Mouse (Mus musculus) ES-E14 (cell line): Measurements from ENCODE around the gene Oasl2.

ENCODE experiments used
- HCFC1 ChIP-seq: IDR thresholded peaks from 2 replicates; pipeline ENCODE4 v1.6.1; 2012; ENCODE audit warnings: low read length, inconsistent platforms, borderline replicate concordance; ENCODE audit not compliant: insufficient read depth
- MAFK ChIP-seq: IDR thresholded peaks from 2 replicates; pipeline ENCODE4 v1.6.1; 2014; ENCODE audit warnings: mild to moderate bottlenecking, low read depth, low read length, inconsistent platforms; ENCODE audit not compliant: insufficient read depth
- ZNF384 ChIP-seq: IDR thresholded peaks from 2 replicates; pipeline ENCODE4 v1.6.1; 2012; ENCODE audit warnings: low read depth, low read length, inconsistent platforms

DNA sequence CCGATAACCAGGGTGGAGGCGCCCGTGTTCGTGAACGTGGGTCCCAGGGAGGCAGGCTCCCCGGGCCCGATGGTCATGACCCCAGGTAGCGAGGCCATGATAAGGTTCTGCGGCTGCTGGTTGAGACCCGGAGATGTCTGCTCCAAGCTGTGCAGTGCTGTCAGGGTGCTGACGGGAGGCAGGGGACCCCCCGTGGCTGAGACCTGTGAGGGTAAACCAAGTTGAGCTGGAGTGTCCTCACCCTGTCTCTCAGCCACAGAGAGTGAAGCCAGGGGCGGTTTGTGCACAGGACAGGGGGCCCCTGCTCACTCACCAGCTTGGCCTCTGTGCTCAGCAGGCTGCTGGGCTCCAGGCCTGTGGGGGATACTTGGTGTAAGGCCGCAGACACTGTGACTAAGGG, 56.6 kb downstream of the Oasl2 start:
- TF ChIP-seq MAFK (no peak), HCFC1 (no peak), ZNF384 (no peak)
